In the genomic region with DNA sequence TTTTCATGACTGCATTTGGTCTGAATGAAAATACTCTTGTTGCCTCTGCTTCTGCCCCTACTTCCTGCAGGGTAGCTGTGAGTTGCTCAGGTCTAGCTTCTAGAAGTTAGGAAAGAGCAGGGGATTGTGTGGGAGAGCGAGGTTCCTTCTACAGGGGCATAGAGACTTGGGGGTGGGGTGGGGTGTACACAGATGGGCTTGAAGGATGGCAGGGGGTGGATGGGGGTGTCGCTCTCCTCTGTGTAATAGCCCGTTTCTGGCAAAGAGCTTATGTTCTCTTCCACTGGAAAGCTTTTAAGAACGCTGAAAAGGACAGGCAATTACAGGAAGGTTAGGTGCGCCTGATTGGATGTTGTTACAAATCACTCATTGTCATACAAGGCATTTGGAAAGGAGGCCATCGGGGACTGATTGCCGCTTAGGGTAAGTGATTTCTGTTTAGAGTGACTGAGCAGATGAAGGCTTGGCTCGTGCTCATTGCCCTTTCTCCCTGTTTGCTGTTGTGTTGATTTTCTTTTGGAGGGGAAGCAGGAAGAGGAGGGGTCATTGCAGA, we compare ENCODE assay signal across 24 mouse cellular contexts.
DNase-seq lines count a peak whose midpoint lies in the region; ATAC-seq and TF ChIP-seq lines count a peak whose summit lies in the region.
"Had no signal": no experiment of that assay in that cellular context is flagged by ENCODE, and none has a peak within 500 bp of the region (broad histone marks: within the 10 kb centered on the region; RNA-seq: fewer than 3 reads in every experiment).

No protein-coding gene starts in this region.

- no peak for ATAC-seq in midbrain, embryonic 11.5 days (ENCODE audit: low FRiP score)
- no peak for ATAC-seq in midbrain, embryonic 16.5 days
- ATAC-seq in forebrain, embryonic 15.5 days (replicated peaks): peak; percentile 67
- ATAC-seq: activated CD4-positive, CD25-positive, alpha-beta regulatory T cell, adult 4 months; hindbrain, embryonic 16.5 days; intestine, embryonic 15.5 days had no signal

- H3K9me3 ChIP-seq in midbrain, embryonic 11.5 days (ENCODE audit: control insufficient read depth, low read length): no peaks in the 10 kb centered on the region
- no peaks in the 10 kb centered on the region for H3K9me3 ChIP-seq in midbrain, embryonic 16.5 days (replicated peaks; ENCODE audit: control insufficient read depth, low read length, poor library complexity, severe bottlenecking)
- H3K9me3 ChIP-seq in forebrain, embryonic 15.5 days: no peaks in the 10 kb centered on the region
- H3K9me3 ChIP-seq: embryonic facial prominence, embryonic 12.5 days; embryonic facial prominence, embryonic 15.5 days; hindbrain, embryonic 10.5 days; hindbrain, embryonic 13.5 days; intestine, embryonic 15.5 days had no signal

- H3K4me2 ChIP-seq in midbrain, embryonic 11.5 days: no peak overlapping the region
- H3K4me2 ChIP-seq in midbrain, embryonic 16.5 days (ENCODE audit: low read length): no peak overlapping the region
- H3K4me2 ChIP-seq in forebrain, embryonic 15.5 days (replicated peaks): no peak overlapping the region
- H3K4me2 ChIP-seq: embryonic facial prominence, embryonic 12.5 days; embryonic facial prominence, embryonic 15.5 days; heart, embryonic 11.5 days; hindbrain, embryonic 13.5 days; intestine, embryonic 15.5 days had no signal

- H3K27me3 ChIP-seq in midbrain, embryonic 11.5 days (ENCODE audit: control insufficient read depth, insufficient read depth, low read length): no peaks in the 10 kb centered on the region
- no peaks in the 10 kb centered on the region for H3K27me3 ChIP-seq in midbrain, embryonic 16.5 days (ENCODE audit: control insufficient read depth, insufficient read depth, low read depth, low read length)
- H3K27me3 ChIP-seq in forebrain, embryonic 15.5 days: no peaks in the 10 kb centered on the region
- H3K27me3 ChIP-seq: embryonic facial prominence, embryonic 12.5 days; embryonic facial prominence, embryonic 15.5 days; hindbrain, embryonic 13.5 days; intestine, embryonic 15.5 days had no signal

- no peak overlapping the region for H3K4me3 ChIP-seq in midbrain, embryonic 11.5 days (ENCODE audit: low read depth, low read length)
- no peak overlapping the region for H3K4me3 ChIP-seq in midbrain, embryonic 16.5 days (ENCODE audit: low read depth, low read length)
- H3K4me3 ChIP-seq in forebrain, embryonic 15.5 days: no peak overlapping the region
- H3K4me3 ChIP-seq: embryonic facial prominence, embryonic 12.5 days; embryonic facial prominence, embryonic 15.5 days; gastrocnemius, adult 2 months; hindbrain, embryonic 10.5 days; hindbrain, embryonic 13.5 days; intestine, embryonic 15.5 days had no signal

- no peak overlapping the region for H3K27ac ChIP-seq in midbrain, embryonic 11.5 days (ENCODE audit: low read depth, low read length)
- no peak overlapping the region for H3K27ac ChIP-seq in midbrain, embryonic 16.5 days (ENCODE audit: low read length)
- H3K27ac ChIP-seq in forebrain, embryonic 15.5 days (replicated peaks): no peak overlapping the region
- H3K27ac ChIP-seq: embryonic facial prominence, embryonic 12.5 days; embryonic facial prominence, embryonic 15.5 days; gastrocnemius, adult 2 months; hindbrain, embryonic 10.5 days; hindbrain, embryonic 13.5 days; intestine, embryonic 15.5 days had no signal

- DNase-seq in midbrain, embryonic 11.5 days (ENCODE audit: low spot score, missing footprints): peak; percentile 41
- DNase-seq in brain, embryonic 14.5 days (ENCODE audit: low read depth): peak; percentile 83
- no peak for DNase-seq in urinary bladder, postnatal 4 days (ENCODE audit: low spot score in 2 of 2)
- DNase-seq in gastrocnemius, adult 18-20 months (ENCODE audit: low spot score): no peak
- DNase-seq: adrenal gland, adult 8-10 months; adrenal gland, postnatal 25 days; cerebellum, adult 11 months; cerebellum, adult 2 months; cerebellum, adult 9-11 months; gastrocnemius, adult 2 months; gastrocnemius, postnatal 14 days; heart, adult 11 months; heart, postnatal 36 days; kidney, adult 11 months had no signal

- WGBS in midbrain, embryonic 11.5 days: 74% methylated on average over 8 of the region's 8 CpGs
- 75% methylated on average over 8 of the region's 8 CpGs for WGBS in midbrain, embryonic 16.5 days
- 29% methylated on average over 8 of the region's 8 CpGs for WGBS in forebrain, embryonic 15.5 days

- no peaks in the 10 kb centered on the region for H3K36me3 ChIP-seq in midbrain, embryonic 11.5 days (ENCODE audit: control insufficient read depth, insufficient read depth, low read length)
- H3K36me3 ChIP-seq in midbrain, embryonic 16.5 days (ENCODE audit: control insufficient read depth, insufficient read depth, low read length): no peaks in the 10 kb centered on the region
- H3K36me3 ChIP-seq in forebrain, embryonic 15.5 days: no peaks in the 10 kb centered on the region
- H3K36me3 ChIP-seq: embryonic facial prominence, embryonic 12.5 days; embryonic facial prominence, embryonic 15.5 days; hindbrain, embryonic 10.5 days; hindbrain, embryonic 13.5 days; intestine, embryonic 15.5 days had no signal

- no peak for TF ChIP-seq POLR2A in brain, embryonic 14.5 days (IDR thresholded peaks at IDR 0.05; ENCODE audit: borderline replicate concordance, extremely low read depth, insufficient read depth, insufficient read length, poor library complexity, severe bottlenecking)

- no peak overlapping the region for H3K9ac ChIP-seq in midbrain, embryonic 11.5 days (ENCODE audit: low read length)
- no peak overlapping the region for H3K9ac ChIP-seq in midbrain, embryonic 16.5 days (ENCODE audit: low read depth, low read length)
- no peak overlapping the region for H3K9ac ChIP-seq in forebrain, embryonic 15.5 days (replicated peaks)
- H3K9ac ChIP-seq: embryonic facial prominence, embryonic 12.5 days; embryonic facial prominence, embryonic 15.5 days; hindbrain, embryonic 13.5 days; intestine, embryonic 15.5 days had no signal

- H3K4me1 ChIP-seq in midbrain, embryonic 11.5 days (ENCODE audit: control insufficient read depth, insufficient read depth, low read length): no peaks in the 10 kb centered on the region
- H3K4me1 ChIP-seq in midbrain, embryonic 16.5 days (ENCODE audit: control insufficient read depth, insufficient read depth, low read length): no peaks in the 10 kb centered on the region
- H3K4me1 ChIP-seq in forebrain, embryonic 15.5 days: peaks cover 6% of the 10 kb centered on the region; the same call in 1 of the 2 replicates
- H3K4me1 ChIP-seq: embryonic facial prominence, embryonic 12.5 days; embryonic facial prominence, embryonic 15.5 days; hindbrain, embryonic 10.5 days; hindbrain, embryonic 13.5 days; intestine, embryonic 15.5 days had no signal

- TF ChIP-seq CTCF in brain, embryonic 14.5 days (IDR thresholded peaks at IDR 0.05; ENCODE audit: borderline replicate concordance, extremely low read depth, insufficient read depth, insufficient read length): no peak

Comparison
In these comparisons a context has a peak if more than half of its experiments do, and no peak if none do; other contexts are left out.
1. DNase-seq: peak in midbrain, embryonic 11.5 days (single experiment) and brain, embryonic 14.5 days (single experiment); none in urinary bladder, postnatal 4 days (0 of 2) and gastrocnemius, adult 18-20 months (single experiment).